Mouse (Mus musculus) MEL (cell line): ENCODE results near the gene Gsx2. TPM values are rescaled to one million over a fixed set of nuclear protein-coding genes. Genes with fewer than 3 reads are reported as not detected.

Source experiments
- DNase-seq: peaks from one replicate; pipeline ENCODE4 v3.0.0; 2011; ENCODE audit warnings: low read depth, low spot score
- H3K27ac ChIP-seq: 2 replicates; pipeline ENCODE4 v1.5.1; 2012; ENCODE audit warnings: low read depth, mild to moderate bottlenecking, control low read depth, low read length, moderate library complexity; ENCODE audit not compliant: control insufficient read depth
- H3K27me3 ChIP-seq, 2 experiments: fragments of 150-350 bp in 1 of 2; sonication (generic) in 1 of 2; 2 replicates each; pipeline ENCODE4 v1.6.1; 2012; ENCODE audit warnings: low read length in 2 of 2, mild to moderate bottlenecking in 2 of 2, improper control_type of control experiment in 1 of 2, moderate library complexity in 1 of 2; ENCODE audit not compliant: insufficient read depth in 2 of 2, control insufficient read depth in 1 of 2
- H3K36me3 ChIP-seq, 2 experiments: 2 replicates each; pipeline ENCODE4 v1.6.1; 2012 to 2014; ENCODE audit warnings: low read length in 2 of 2, improper control_type of control experiment in 1 of 2, inconsistent platforms in 1 of 2, mild to moderate bottlenecking in 1 of 2; ENCODE audit not compliant: insufficient read depth in 2 of 2, control insufficient read depth in 1 of 2
- H3K4me1 ChIP-seq, 2 experiments: fragments of 150-350 bp in 1 of 2; sonication (generic) in 1 of 2; 2 replicates each; pipeline ENCODE4 v1.6.1; 2012; ENCODE audit warnings: low read length in 2 of 2, improper control_type of control experiment in 1 of 2, mild to moderate bottlenecking in 1 of 2; ENCODE audit not compliant: insufficient read depth in 2 of 2, control insufficient read depth in 1 of 2
- H3K4me3 ChIP-seq, 2 experiments: fragments of 150-350 bp in 1 of 2; sonication (generic) in 1 of 2; 2 replicates each; pipeline ENCODE4 v1.5.1; 2012; ENCODE audit warnings: low read depth in 2 of 2, low read length in 2 of 2, mild to moderate bottlenecking in 2 of 2, moderate library complexity in 2 of 2, control low read depth in 1 of 2, improper control_type of control experiment in 1 of 2; ENCODE audit not compliant: control insufficient read depth in 1 of 2, insufficient read depth in 1 of 2
- H3K79me2 ChIP-seq: 2 replicates; pipeline ENCODE4 v1.6.1; 2012; ENCODE audit warnings: mild to moderate bottlenecking, low read length, moderate library complexity; ENCODE audit not compliant: control insufficient read depth, poor library complexity, insufficient read depth
- H3K9ac ChIP-seq: 2 replicates; pipeline ENCODE4 v1.6.1; 2012; ENCODE audit warnings: low read depth, mild to moderate bottlenecking, control low read depth, low read length, moderate library complexity; ENCODE audit not compliant: control insufficient read depth, poor library complexity, severe bottlenecking
- H3K9me3 ChIP-seq: fragments of 150-350 bp; sonication (generic); replicated peaks from 2 replicates; pipeline ENCODE4 v1.6.1; 2012; ENCODE audit warnings: mild to moderate bottlenecking, low read length, improper control_type of control experiment, moderate library complexity; ENCODE audit not compliant: insufficient read depth
- CHD2 ChIP-seq: IDR thresholded peaks from 2 replicates; pipeline ENCODE4 v1.6.1; 2011; ENCODE audit warnings: low read length, improper control_type of control experiment
- CTCF ChIP-seq, 3 experiments: IDR thresholded peaks in 2 of 3; conservative IDR thresholded peaks in 1 of 3; 2 replicates each; pipeline ENCODE4 v1.5.1; 2011 to 2012; ENCODE audit warnings: low read length in 3 of 3, low read depth in 2 of 3, mild to moderate bottlenecking in 2 of 3, improper control_type of control experiment in 1 of 3, inconsistent platforms in 1 of 3, mixed read lengths in 1 of 3, moderate library complexity in 1 of 3; ENCODE audit not compliant: control insufficient read depth in 1 of 3, insufficient read depth in 1 of 3, poor library complexity in 1 of 3, severe bottlenecking in 1 of 3
- E2F4 ChIP-seq: IDR thresholded peaks from 2 replicates; pipeline ENCODE4 v1.6.1; 2011; ENCODE audit warnings: low read depth, low read length, improper control_type of control experiment, borderline replicate concordance
- ELF1 ChIP-seq: IDR thresholded peaks from 2 replicates; pipeline ENCODE4 v1.6.1; 2014; ENCODE audit warnings: low read depth, mild to moderate bottlenecking, inconsistent platforms, low read length, improper control_type of control experiment, moderate library complexity
- EP300 ChIP-seq, 2 experiments: IDR thresholded peaks; 2 replicates each; pipeline ENCODE4 v1.6.1; 2011; ENCODE audit warnings: improper control_type of control experiment in 2 of 2, low read length in 2 of 2, low read depth in 1 of 2, mild to moderate bottlenecking in 1 of 2
- GATA1 ChIP-seq: IDR thresholded peaks from 2 replicates; pipeline ENCODE4 v1.6.1; 2011; ENCODE audit warnings: low read depth, low read length, improper control_type of control experiment
- HCFC1 ChIP-seq: IDR thresholded peaks from 2 replicates; pipeline ENCODE4 v1.6.1; 2012; ENCODE audit warnings: low read depth, mild to moderate bottlenecking, inconsistent platforms, low read length, improper control_type of control experiment, moderate library complexity
- JUND ChIP-seq: IDR thresholded peaks from 2 replicates; pipeline ENCODE4 v1.6.1; 2011; ENCODE audit warnings: low read depth, mild to moderate bottlenecking, improper control_type of control experiment, low read length
- KAT2A ChIP-seq: conservative IDR thresholded peaks from 2 replicates; pipeline ENCODE4 v1.6.1; 2012; ENCODE audit warnings: low read depth, low read length, improper control_type of control experiment, inconsistent platforms
- MAFK ChIP-seq: IDR thresholded peaks from 2 replicates; pipeline ENCODE4 v1.6.1; 2011; ENCODE audit warnings: low read depth, mild to moderate bottlenecking, low read length, improper control_type of control experiment, borderline replicate concordance
- MAX ChIP-seq: IDR thresholded peaks from 2 replicates; pipeline ENCODE4 v1.6.1; 2011; ENCODE audit warnings: low read length, improper control_type of control experiment
- MEF2A ChIP-seq: IDR thresholded peaks from 2 replicates; pipeline ENCODE4 v1.6.1; 2014; ENCODE audit warnings: low read depth, mild to moderate bottlenecking, inconsistent platforms, low read length, improper control_type of control experiment; ENCODE audit not compliant: poor library complexity, insufficient replicate concordance, severe bottlenecking; ENCODE audit errors: extremely low read depth
- NELFE ChIP-seq: IDR thresholded peaks from 2 replicates; pipeline ENCODE4 v1.6.1; 2011; ENCODE audit warnings: low read depth, low read length, improper control_type of control experiment
- NRF1 ChIP-seq: IDR thresholded peaks from 2 replicates; pipeline ENCODE4 v1.6.1; 2014; ENCODE audit warnings: low read depth, mild to moderate bottlenecking, inconsistent platforms, low read length, improper control_type of control experiment, moderate library complexity; ENCODE audit not compliant: poor library complexity, insufficient read depth, severe bottlenecking
- POLR2A ChIP-seq, 2 experiments: IDR thresholded peaks; 2 replicates each; pipeline ENCODE4 v1.6.1; 2011 to 2012; ENCODE audit warnings: low read length in 2 of 2, mild to moderate bottlenecking in 2 of 2, control low read depth in 1 of 2, improper control_type of control experiment in 1 of 2, low read depth in 1 of 2, moderate library complexity in 1 of 2; ENCODE audit not compliant: control insufficient read depth in 1 of 2, insufficient read depth in 1 of 2, poor library complexity in 1 of 2
- RAD21 ChIP-seq: IDR thresholded peaks from 2 replicates; pipeline ENCODE4 v1.6.1; 2011; ENCODE audit warnings: mild to moderate bottlenecking, low read depth, low read length, improper control_type of control experiment
- TBP ChIP-seq: IDR thresholded peaks from 2 replicates; pipeline ENCODE4 v1.8.0; 2011; ENCODE audit warnings: low read depth, low read length, improper control_type of control experiment
- UBTF ChIP-seq: IDR thresholded peaks from 2 replicates; pipeline ENCODE4 v1.6.1; 2012; ENCODE audit warnings: low read depth, mild to moderate bottlenecking, inconsistent platforms, low read length, improper control_type of control experiment, moderate library complexity, borderline replicate concordance; ENCODE audit not compliant: insufficient read depth
- USF1 ChIP-seq: IDR thresholded peaks from 2 replicates; pipeline ENCODE4 v1.6.1; 2014; ENCODE audit warnings: low read depth, mild to moderate bottlenecking, inconsistent platforms, low read length, improper control_type of control experiment, moderate library complexity
- ZC3H11A ChIP-seq: IDR thresholded peaks from 2 replicates; pipeline ENCODE4 v1.6.1; 2012; ENCODE audit warnings: low read depth, mild to moderate bottlenecking, inconsistent platforms, low read length, improper control_type of control experiment
- ZKSCAN1 ChIP-seq: IDR thresholded peaks from 2 replicates; pipeline ENCODE4 v1.6.1; 2012; ENCODE audit warnings: low read depth, mild to moderate bottlenecking, inconsistent platforms, low read length, improper control_type of control experiment, moderate library complexity
- polyA plus RNA-seq, 2 experiments: library from polyadenylated mRNA; stranded (reverse) in 1 of 2; unstranded in 1 of 2; fragments of >175 nt in 1 of 2; fragments of >200 nt in 1 of 2; gene quantifications; 2 replicates each; pipeline versions ENCODE4 v1.2.1 to v1.2.4; 2012; ENCODE audit warnings: low replicate concordance in 2 of 2, low read depth in 1 of 2; ENCODE audit not compliant: insufficient read length in 2 of 2, insufficient read depth in 1 of 2, missing spikeins in 1 of 2
- total RNA-seq: library from RNA; depleted of rRNA; stranded (reverse); fragments of 300-350 nt; gene quantifications from 2 replicates; pipeline ENCODE4 v1.2.3, GENCODE M21; 2012

Gsx2 gene
- total and polyA plus RNA-seq, 3 experiments, result not detected

- H3K9me3 ChIP-seq, result no peaks in the 10 kb centered on the region
- H3K27me3 ChIP-seq, result peaks cover 2 to 11% of the 10 kb centered on the region in 2 experiments; a peak in 2 of 4 replicates
- H3K36me3 ChIP-seq, result no peaks in the 10 kb centered on the region
- no peaks in the 10 kb centered on the region for H3K4me1 ChIP-seq
- H3K79me2 ChIP-seq, result no peaks in the 10 kb centered on the region
- H3K4me3 ChIP-seq, result no peak overlapping the region
- TF ChIP-seq TBP, result no peak
- TF ChIP-seq CTCF (IDR thresholded peaks at IDR 0.05 in 2 of 3, conservative IDR thresholded peaks at IDR 0.05 in 1 of 3; ENCODE audit: control insufficient read depth in 1 of 3, insufficient read depth in 1 of 3, low read depth in 2 of 3, low read length in 3 of 3, poor library complexity in 1 of 3, severe bottlenecking in 1 of 3), result no peak
- no peak for TF ChIP-seq E2F4
- no peak for TF ChIP-seq RAD21
- no peak for TF ChIP-seq GATA1
- TF ChIP-seq JUND, result no peak
- TF ChIP-seq NELFE, result no peak
- TF ChIP-seq KAT2A, result no peak
- no peak for TF ChIP-seq CHD2
- TF ChIP-seq EP300 (IDR thresholded peaks at IDR 0.05; ENCODE audit: low read depth in 1 of 2, low read length in 2 of 2), result no peak
- TF ChIP-seq POLR2A (IDR thresholded peaks at IDR 0.05; ENCODE audit: control insufficient read depth in 1 of 2, insufficient read depth in 1 of 2, low read depth in 1 of 2, low read length in 2 of 2, poor library complexity in 1 of 2), result no peak
- TF ChIP-seq ZKSCAN1, result no peak
- no peak for TF ChIP-seq HCFC1
- TF ChIP-seq MAX, result no peak
- TF ChIP-seq NRF1, result no peak
- no peak for TF ChIP-seq MEF2A
- TF ChIP-seq ZC3H11A, result no peak
- no peak for TF ChIP-seq ELF1
- no peak overlapping the region for H3K9ac ChIP-seq
- no peak for DNase-seq
- H3K27ac ChIP-seq, result no peak overlapping the region
Measured at GRCm38 (mm10) chr5:75071951-75072350, 3.5 kb upstream of the Gsx2 start.

- Histone ChIP-seq H3K4me1 (no peaks in the 10 kb centered on the region), H3K79me2 (no peaks in the 10 kb centered on the region), H3K36me3 (no peaks in the 10 kb centered on the region), H3K9ac (no peak overlapping the region), H3K9me3 (no peaks in the 10 kb centered on the region), H3K27ac (no peak overlapping the region), H3K4me3 (no peak overlapping the region), H3K27me3 (peaks cover 2 to 11% of the 10 kb centered on the region in 2 experiments; a peak in 2 of 4 replicates)
- no peak for DNase-seq
- no peak for TF ChIP-seq NELFE
- no peak for TF ChIP-seq UBTF
- no peak for TF ChIP-seq CTCF (IDR thresholded peaks at IDR 0.05 in 2 of 3, conservative IDR thresholded peaks at IDR 0.05 in 1 of 3; ENCODE audit: control insufficient read depth in 1 of 3, insufficient read depth in 1 of 3, low read depth in 2 of 3, low read length in 3 of 3, poor library complexity in 1 of 3, severe bottlenecking in 1 of 3)
- no peak for TF ChIP-seq USF1
- no peak for TF ChIP-seq MAX
- no peak for TF ChIP-seq MAFK
- TF ChIP-seq ELF1, result no peak
- TF ChIP-seq TBP, result no peak
Measured at GRCm38 (mm10) chr5:75072532-75072931, 2.9 kb upstream of the Gsx2 start.
